Mouse (Mus musculus) B cell, adult (primary cell): ENCODE data around the gene Vac14. TPM values are rescaled to one million over a fixed set of nuclear protein-coding genes. Genes with fewer than 3 reads are reported as not detected.

Source experiments
- total RNA-seq: library from RNA; stranded (reverse); gene quantifications from 4 replicates; pipeline ENCODE4 v1.2.4, GENCODE M21; 2023; ENCODE audit not compliant: inconsistent age

The Vac14 gene
- 56.8 to 64.7 TPM (median 60.9 TPM) in 4 replicates for total RNA-seq

DNA sequence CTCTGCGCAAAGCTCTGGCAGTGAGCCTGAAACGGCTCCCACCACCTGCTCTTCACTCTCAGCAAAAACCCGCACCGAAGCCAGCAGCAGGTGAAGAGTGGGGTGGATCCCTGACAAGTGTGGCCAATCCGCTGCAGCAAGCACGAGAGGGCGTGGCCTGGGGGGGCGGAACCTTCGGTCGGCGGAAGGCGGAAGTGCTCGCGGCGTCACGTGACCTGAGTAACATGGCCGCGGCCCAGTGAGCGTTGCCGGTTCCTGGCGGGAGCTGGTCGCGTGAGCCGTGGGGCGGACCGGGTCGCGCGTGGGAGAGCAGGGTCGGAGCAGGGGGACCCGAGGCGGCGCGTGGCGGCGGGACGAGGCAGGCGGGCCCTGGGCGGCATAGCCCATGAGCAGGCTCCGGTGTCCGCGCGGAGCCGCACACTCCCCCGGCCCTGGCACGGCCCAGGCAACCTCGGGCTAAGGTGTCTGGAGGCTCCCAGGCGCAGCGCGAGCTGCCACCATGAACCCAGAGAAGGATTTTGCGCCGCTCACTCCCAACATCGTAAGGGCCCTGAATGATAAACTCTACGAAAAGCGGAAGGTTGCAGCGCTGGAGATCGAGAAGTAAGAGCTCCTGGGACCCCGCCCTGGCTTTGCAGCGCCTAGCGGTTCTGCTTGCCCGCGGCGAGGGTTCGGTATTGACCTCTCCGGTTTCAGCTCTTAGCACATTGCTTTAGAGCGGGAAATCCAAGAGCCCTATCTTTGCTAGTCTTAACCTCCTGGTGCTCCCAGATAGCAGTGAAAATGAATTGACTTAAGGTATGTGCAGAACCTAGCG is at the start of gene Vac14:
Gene Vac14, plus strand, starts transcription at position 195 of the 817 bp plus-strand sequence.

DNA sequence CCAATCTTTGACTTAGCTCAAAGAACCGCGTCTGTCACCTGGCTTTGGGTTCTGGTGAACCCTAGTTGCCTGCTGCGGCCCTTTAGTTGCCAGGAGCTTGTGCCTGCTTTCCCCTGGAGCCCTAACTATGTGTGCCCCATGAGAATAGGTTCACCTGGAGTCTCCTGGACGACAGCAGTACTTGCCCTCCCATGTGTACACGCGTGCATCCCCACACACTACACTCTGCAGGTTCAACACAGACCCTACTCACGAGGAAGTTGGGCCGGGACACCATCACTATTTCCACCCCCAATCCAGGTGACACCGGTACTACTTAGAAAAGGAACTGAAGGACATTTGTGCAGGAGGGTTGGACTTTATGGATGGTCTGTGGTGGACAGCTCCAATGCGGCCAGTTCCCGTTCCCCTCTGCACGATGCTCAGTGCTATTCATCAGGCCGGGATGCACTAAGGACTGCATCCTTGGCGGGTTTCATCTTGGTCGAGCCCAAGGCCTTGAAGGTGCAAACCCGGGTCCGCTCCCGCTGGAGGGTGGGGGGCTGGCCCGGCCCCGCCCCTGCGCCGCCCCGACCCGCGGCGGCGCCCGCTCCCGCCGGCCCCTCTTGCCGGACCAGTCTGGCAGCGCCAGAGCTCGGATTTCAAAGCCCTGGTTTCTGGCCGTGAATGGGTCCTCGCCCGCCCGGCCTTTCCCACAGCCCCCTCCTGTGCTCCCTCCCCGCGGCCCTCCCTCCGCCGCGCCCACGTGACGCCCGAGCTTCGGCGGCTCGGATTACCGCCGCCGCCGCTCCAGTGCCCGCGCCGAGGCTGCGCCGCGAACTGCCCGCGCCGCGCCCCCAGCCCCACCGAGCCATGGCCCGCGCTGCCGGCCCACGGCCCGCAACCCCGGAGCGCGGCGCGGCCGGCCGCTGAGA is 102.6 kb downstream of the Vac14 start, which contains the start of gene Mtss1l:
Gene Mtss1l, plus strand, starts transcription at position 792 of the 914 bp plus-strand sequence.

Other genes with a start within 250 kb of the Vac14 start
- gene Mtss1l, start 102.9 kb downstream of the Vac14 start, total RNA-seq: 2.1 to 5.0 TPM (median 3.6 TPM) in 4 replicates
- gene Il34, start 187.3 kb downstream of the Vac14 start, total RNA-seq: not detected in 4 replicates
- 58.3 to 72.9 TPM (median 65.8 TPM) in 4 replicates for gene Cog4, start 228.0 kb downstream of the Vac14 start, total RNA-seq
- 185 to 189 TPM (median 186 TPM) in 4 replicates for gene Sf3b3, start 228.2 kb downstream of the Vac14 start, total RNA-seq